Mouse (Mus musculus): ENCODE results near the gene Ss18l2.
A peak's percentile ranks its signal among the peaks of the same experiment; 100 is the strongest.

The Ss18l2 gene

GRCm38 (mm10) chr9:121704646-121705625, 5.2 kb upstream of the Ss18l2 start, which contains the start of gene Sec22c:
TSS of gene Sec22c (minus strand) at chr9:121705490.
- DNase-seq, result peak; percentile 96

GRCm38 (mm10) chr9:121706029-121706675, 4.0 kb upstream of the Ss18l2 start:
- no peak for DNase-seq

GRCm38 (mm10) chr9:121707801-121708200, 2.3 kb upstream of the Ss18l2 start:
- DNase-seq, result no peak

- DNase-seq, result no peak
Measured at GRCm38 (mm10) chr9:121708506-121709486, 1.3 kb upstream of the Ss18l2 start.

- no peak for DNase-seq
Measured at GRCm38 (mm10) chr9:121710584-121710975, 451 bp downstream of the Ss18l2 start.

- DNase-seq, result no peak
Measured at GRCm38 (mm10) chr9:121717048-121717447, 6.9 kb downstream of the Ss18l2 start.

GRCm38 (mm10) chr9:121718070-121718705, 8.1 kb downstream of the Ss18l2 start:
- no peak for DNase-seq

- DNase-seq, result peak; percentile 99
Measured at GRCm38 (mm10) chr9:121718792-121719318, 8.7 kb downstream of the Ss18l2 start, which contains the start of gene Nktr. TSS of gene Nktr (plus strand) at chr9:121719169.

- DNase-seq, result peak; percentile 65
Measured at GRCm38 (mm10) chr9:121719347-121720331, 9.5 kb downstream of the Ss18l2 start.

GRCm38 (mm10) chr9:121740490-121740889, 30.4 kb downstream of the Ss18l2 start:
- no peak for DNase-seq

- DNase-seq, result no peak
Measured at GRCm38 (mm10) chr9:121741168-121741567, 31.0 kb downstream of the Ss18l2 start.

GRCm38 (mm10) chr9:121744051-121744450, 33.9 kb downstream of the Ss18l2 start:
- DNase-seq, result no peak

- DNase-seq, result no peak
Measured at GRCm38 (mm10) chr9:121752774-121753173, 42.6 kb downstream of the Ss18l2 start.

- no peak for DNase-seq
Measured at GRCm38 (mm10) chr9:121754624-121755023, 44.5 kb downstream of the Ss18l2 start.

GRCm38 (mm10) chr9:121756785-121757184, 46.7 kb downstream of the Ss18l2 start:
- DNase-seq, result no peak

GRCm38 (mm10) chr9:121757432-121757831, 47.3 kb downstream of the Ss18l2 start:
- DNase-seq, result no peak

- peak; percentile 18 for DNase-seq
Measured at GRCm38 (mm10) chr9:121757835-121758814, 48.0 kb downstream of the Ss18l2 start.

- DNase-seq, result peak; percentile 89
Measured at GRCm38 (mm10) chr9:121759091-121760081, 49.3 kb downstream of the Ss18l2 start, which contains the start of gene Zfp651. TSS of gene Zfp651 (plus strand) at chr9:121759330.
